Mouse (Mus musculus): ENCODE data around the gene Ctsz.

DNA sequence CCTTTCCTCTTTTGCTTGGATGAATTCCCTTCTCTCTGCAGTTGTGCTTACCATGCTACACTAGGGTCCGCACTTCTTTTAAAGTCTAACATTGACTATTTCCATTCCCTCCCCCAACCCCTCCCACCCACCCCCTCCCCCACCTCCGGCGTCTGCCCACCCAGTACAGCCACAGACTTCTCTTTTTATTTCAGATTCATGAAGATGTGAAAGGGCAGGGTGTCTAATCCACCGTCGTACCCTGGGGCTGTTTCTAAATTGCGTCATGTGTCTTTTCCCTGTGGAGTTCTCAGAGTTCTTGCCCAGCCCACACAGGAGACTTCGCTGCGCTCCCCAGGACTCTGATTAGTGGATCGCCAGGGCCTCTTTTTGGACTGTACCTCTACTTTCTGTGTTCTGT is 46.3 kb downstream of the Ctsz start:
- TF ChIP-seq CTCF (IDR thresholded peaks at IDR 0.05; ENCODE audit: control insufficient read depth, insufficient read depth, low read length) (no peak), POLR2A (IDR thresholded peaks at IDR 0.05; ENCODE audit: borderline replicate concordance, control insufficient read depth, low read depth, low read length) (no peak)
